In the genomic region with DNA sequence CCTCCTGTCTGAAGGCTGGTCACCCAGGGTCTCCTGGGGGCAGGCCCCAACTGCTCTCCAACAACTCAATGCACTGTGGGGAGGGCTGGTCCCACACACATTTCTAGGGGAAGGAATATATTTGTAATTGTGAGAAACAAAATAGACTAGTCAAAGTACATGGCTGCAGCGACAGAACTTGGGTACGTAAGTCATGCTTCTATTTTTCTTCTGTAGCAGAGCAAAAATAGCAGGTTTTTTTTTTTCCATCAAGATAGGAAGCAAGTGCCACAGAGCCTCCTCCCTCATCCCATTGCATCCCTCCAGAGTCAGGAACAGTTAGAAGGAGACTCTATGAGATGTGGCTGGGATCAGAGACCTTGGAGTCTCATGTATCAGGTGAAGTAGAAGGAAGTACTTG, we compare ENCODE assay signal across 35 mouse cellular contexts.
"Had no signal": no experiment of that assay in that cellular context is flagged by ENCODE, and none has a peak within 500 bp of the region (broad histone marks: within the 10 kb centered on the region; RNA-seq: fewer than 3 reads in every experiment).

No protein-coding gene starts in this region.

- H3K4me2 ChIP-seq: heart, embryonic 11.5 days; heart, embryonic 12.5 days; heart, embryonic 13.5 days; heart, embryonic 15.5 days; hindbrain, embryonic 12.5 days; hindbrain, embryonic 13.5 days; hindbrain, embryonic 14.5 days; hindbrain, embryonic 15.5 days; intestine, embryonic 15.5 days; kidney, embryonic 15.5 days had no signal

- H3K27ac ChIP-seq: heart, embryonic 10.5 days; heart, embryonic 13.5 days; heart, embryonic 15.5 days; hindbrain, embryonic 10.5 days; hindbrain, embryonic 12.5 days; hindbrain, embryonic 13.5 days; hindbrain, embryonic 14.5 days; hindbrain, embryonic 15.5 days; hindbrain, postnatal 0 days; intestine, embryonic 15.5 days; kidney, embryonic 15.5 days; kidney, postnatal 0 days; layer of hippocampus, adult 2 months had no signal

- DNase-seq: heart, postnatal 10 days; heart, postnatal 14 days; heart, postnatal 36 days; heart, postnatal 4 days; kidney, adult 11 months; kidney, adult 18-20 months; kidney, adult 2 months; kidney, adult 8-10 months; kidney, adult 9 months; kidney, postnatal 10 days; kidney, postnatal 14 days; kidney, postnatal 25 days; kidney, postnatal 36 days; kidney, postnatal 4 days; layer of hippocampus, adult 9-11 months; layer of hippocampus, postnatal 36 days had no signal

- ATAC-seq: hindbrain, embryonic 16.5 days; hindbrain, postnatal 0 days; inflammation-experienced regulatory T-cells, adult 6 months; intestine, embryonic 15.5 days; intestine, embryonic 16.5 days; intestine, postnatal 0 days had no signal

- H3K4me3 ChIP-seq: heart, embryonic 10.5 days; heart, embryonic 12.5 days; heart, embryonic 13.5 days; heart, embryonic 15.5 days; hindbrain, embryonic 10.5 days; hindbrain, embryonic 12.5 days; hindbrain, embryonic 13.5 days; hindbrain, embryonic 15.5 days; intestine, embryonic 15.5 days; kidney, embryonic 15.5 days; layer of hippocampus, adult 2 months had no signal

- H3K9me3 ChIP-seq: heart, embryonic 10.5 days; heart, embryonic 12.5 days; heart, embryonic 13.5 days; heart, embryonic 15.5 days; hindbrain, embryonic 10.5 days; hindbrain, embryonic 12.5 days; hindbrain, embryonic 13.5 days; hindbrain, embryonic 15.5 days; intestine, embryonic 15.5 days; kidney, embryonic 15.5 days had no signal

- H3K4me1 ChIP-seq: heart, embryonic 10.5 days; heart, embryonic 12.5 days; heart, embryonic 13.5 days; hindbrain, embryonic 12.5 days; hindbrain, embryonic 13.5 days; intestine, embryonic 15.5 days had no signal

- H3K36me3 ChIP-seq: heart, embryonic 10.5 days; heart, embryonic 12.5 days; heart, embryonic 13.5 days; heart, embryonic 15.5 days; hindbrain, embryonic 10.5 days; hindbrain, embryonic 12.5 days; hindbrain, embryonic 13.5 days; hindbrain, embryonic 15.5 days; intestine, embryonic 15.5 days; kidney, embryonic 15.5 days had no signal

- H3K9ac ChIP-seq: heart, embryonic 12.5 days; heart, embryonic 13.5 days; heart, embryonic 15.5 days; hindbrain, embryonic 12.5 days; hindbrain, embryonic 13.5 days; hindbrain, embryonic 14.5 days; hindbrain, embryonic 15.5 days; intestine, embryonic 15.5 days; kidney, embryonic 15.5 days had no signal

- H3K27me3 ChIP-seq: heart, embryonic 15.5 days; hindbrain, embryonic 12.5 days; hindbrain, embryonic 15.5 days; intestine, embryonic 15.5 days; kidney, embryonic 15.5 days had no signal
